In the genomic region with DNA sequence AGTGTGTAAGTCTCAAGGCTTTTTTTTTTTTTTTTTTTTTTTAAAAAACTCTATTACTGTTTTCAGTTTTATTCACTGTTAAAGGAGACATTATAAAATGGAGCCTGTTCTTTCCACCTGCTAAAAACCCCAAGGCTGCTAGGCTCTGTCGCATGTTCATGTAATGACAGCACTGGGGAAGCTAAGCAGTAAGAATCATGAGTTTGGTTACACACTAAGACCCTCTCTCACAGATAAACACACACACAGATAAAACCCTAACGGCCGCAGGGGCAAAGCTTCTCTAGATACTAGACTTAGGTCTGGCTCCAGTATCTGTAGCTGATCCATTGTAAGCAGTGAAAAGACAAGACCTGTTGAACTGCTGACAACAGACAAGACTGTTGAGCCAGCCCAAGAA, we compare ENCODE assay signal across 24 mouse cellular contexts. TPM values are rescaled to one million over a fixed set of nuclear protein-coding genes. Genes with fewer than 3 reads are reported as not detected.
DNase-seq lines count a peak whose midpoint lies in the region; ATAC-seq and TF ChIP-seq lines count a peak whose summit lies in the region.
"Had no signal": no experiment of that assay in that cellular context is flagged by ENCODE, and none has a peak within 500 bp of the region (broad histone marks: within the 10 kb centered on the region; RNA-seq: fewer than 3 reads in every experiment).

No protein-coding gene starts in this region.

- no peak for TF ChIP-seq RAD21 in MEL (IDR thresholded peaks at IDR 0.05; ENCODE audit: low read depth, low read length)

- DNase-seq in MEL (ENCODE audit: low read depth, low spot score): peak; percentile 53
- no peak for DNase-seq in liver, embryonic 11.5 days (ENCODE audit: low spot score)
- DNase-seq in liver, embryonic 13.5 days: no peak
- no peak for DNase-seq in right cerebral cortex, postnatal 25 days
- DNase-seq in heart, adult 8-10 months (ENCODE audit: low spot score): no peak
- DNase-seq in frontal cortex, postnatal 25 days (ENCODE audit: low spot score in 2 of 2): no peak
- no peak for DNase-seq in embryo, embryonic 9.5 days (ENCODE audit: extremely low spot score)
- DNase-seq: adrenal gland, adult 8-10 months; adrenal gland, postnatal 14 days; adrenal gland, postnatal 36 days; cerebellum, adult 11-12 months; cerebellum, adult 2 months; cerebellum, adult 9-10 months; cerebellum, postnatal 10 days; cerebellum, postnatal 25 days; forebrain, postnatal 0 days had no signal

- peak overlapping the region; percentile 26; the same call in 1 of the 2 replicates for H3K4me2 ChIP-seq in liver, embryonic 11.5 days
- H3K4me2 ChIP-seq in liver, embryonic 13.5 days: no peak overlapping the region
- H3K4me2 ChIP-seq in liver, embryonic 15.5 days: no peak overlapping the region
- H3K4me2 ChIP-seq: embryonic facial prominence, embryonic 13.5 days; embryonic facial prominence, embryonic 15.5 days; forebrain, embryonic 13.5 days; forebrain, embryonic 15.5 days had no signal

- peaks cover 16 to 24% of the 10 kb centered on the region in 2 experiments for H3K4me1 ChIP-seq in MEL (ENCODE audit: control insufficient read depth in 1 of 2, insufficient read depth in 2 of 2, low read length in 2 of 2)
- peaks cover 19% of the 10 kb centered on the region for H3K4me1 ChIP-seq in liver, embryonic 11.5 days (replicated peaks; ENCODE audit: control insufficient read depth, insufficient read depth, low read length)
- H3K4me1 ChIP-seq in liver, embryonic 13.5 days (replicated peaks): peaks cover 23% of the 10 kb centered on the region
- H3K4me1 ChIP-seq in liver, embryonic 15.5 days (replicated peaks): peaks cover 9% of the 10 kb centered on the region
- H3K4me1 ChIP-seq: embryonic facial prominence, embryonic 15.5 days; forebrain, embryonic 13.5 days; forebrain, embryonic 15.5 days had no signal

- 43% methylated on average over 3 of the region's 3 CpGs for WGBS in liver, embryonic 11.5 days
- 19% methylated on average over 3 of the region's 3 CpGs for WGBS in liver, embryonic 13.5 days (ENCODE audit: insufficient replicate concordance)
- WGBS in liver, embryonic 15.5 days (ENCODE audit: insufficient replicate concordance): 28% methylated on average over 3 of the region's 3 CpGs

- H3K27ac ChIP-seq in MEL (ENCODE audit: control insufficient read depth, low read depth, low read length): peak overlapping the region; percentile 29
- peak overlapping the region; percentile 1; the same call in 1 of the 2 replicates for H3K27ac ChIP-seq in liver, embryonic 11.5 days (ENCODE audit: low read depth, low read length)
- H3K27ac ChIP-seq in liver, embryonic 13.5 days: no peak overlapping the region; the same call in 1 of the 2 replicates
- no peak overlapping the region for H3K27ac ChIP-seq in liver, embryonic 15.5 days (replicated peaks)
- H3K27ac ChIP-seq: embryonic facial prominence, embryonic 13.5 days; embryonic facial prominence, embryonic 15.5 days; forebrain, embryonic 13.5 days; forebrain, embryonic 15.5 days had no signal

- H3K27me3 ChIP-seq in MEL (ENCODE audit: control insufficient read depth in 1 of 2, insufficient read depth in 2 of 2, low read length in 2 of 2): no peaks in the 10 kb centered on the region
- H3K27me3 ChIP-seq in liver, embryonic 11.5 days (replicated peaks; ENCODE audit: control insufficient read depth, insufficient read depth, low read length): no peaks in the 10 kb centered on the region
- no peaks in the 10 kb centered on the region for H3K27me3 ChIP-seq in liver, embryonic 13.5 days
- no peaks in the 10 kb centered on the region for H3K27me3 ChIP-seq in liver, embryonic 15.5 days
- H3K27me3 ChIP-seq: embryonic facial prominence, embryonic 13.5 days; embryonic facial prominence, embryonic 15.5 days; forebrain, embryonic 13.5 days; forebrain, embryonic 15.5 days; Patski had no signal

- no peak overlapping the region for H3K4me3 ChIP-seq in MEL (ENCODE audit: control insufficient read depth in 1 of 2, insufficient read depth in 1 of 2, low read depth in 2 of 2, low read length in 2 of 2)
- no peak overlapping the region for H3K4me3 ChIP-seq in liver, embryonic 11.5 days (ENCODE audit: low read depth, low read length)
- H3K4me3 ChIP-seq in liver, embryonic 13.5 days (replicated peaks): no peak overlapping the region
- no peak overlapping the region for H3K4me3 ChIP-seq in liver, embryonic 15.5 days (replicated peaks)
- H3K4me3 ChIP-seq: embryonic facial prominence, embryonic 13.5 days; embryonic facial prominence, embryonic 15.5 days; erythroblast, embryonic 14.5 days; forebrain, embryonic 13.5 days; forebrain, embryonic 15.5 days had no signal

- H3K9me3 ChIP-seq in MEL (replicated peaks; ENCODE audit: insufficient read depth, low read length): no peaks in the 10 kb centered on the region
- H3K9me3 ChIP-seq in liver, embryonic 11.5 days (ENCODE audit: control insufficient read depth, low read length): no peaks in the 10 kb centered on the region
- no peaks in the 10 kb centered on the region for H3K9me3 ChIP-seq in liver, embryonic 13.5 days (replicated peaks)
- H3K9me3 ChIP-seq in liver, embryonic 15.5 days (replicated peaks): no peaks in the 10 kb centered on the region
- H3K9me3 ChIP-seq: embryonic facial prominence, embryonic 13.5 days; embryonic facial prominence, embryonic 15.5 days; forebrain, embryonic 13.5 days; forebrain, embryonic 15.5 days had no signal

- no peak for TF ChIP-seq CTCF in MEL (IDR thresholded peaks at IDR 0.05 in 2 of 3, conservative IDR thresholded peaks at IDR 0.05 in 1 of 3; ENCODE audit: control insufficient read depth in 1 of 3, insufficient read depth in 1 of 3, low read depth in 2 of 3, low read length in 3 of 3, poor library complexity in 1 of 3, severe bottlenecking in 1 of 3)

- peak; percentile 82 to 90 for TF ChIP-seq EP300 in MEL (IDR thresholded peaks at IDR 0.05; ENCODE audit: low read depth in 1 of 2, low read length in 2 of 2)

- no peaks in the 10 kb centered on the region for H3K79me2 ChIP-seq in MEL (ENCODE audit: control insufficient read depth, insufficient read depth, low read length, poor library complexity)

- TF ChIP-seq POLR2A in MEL (IDR thresholded peaks at IDR 0.05; ENCODE audit: control insufficient read depth in 1 of 2, insufficient read depth in 1 of 2, low read depth in 1 of 2, low read length in 2 of 2, poor library complexity in 1 of 2): no peak

- peaks cover 0 to 43% of the 10 kb centered on the region in 2 experiments; a peak in 2 of 4 replicates for H3K36me3 ChIP-seq in MEL (ENCODE audit: control insufficient read depth in 1 of 2, insufficient read depth in 2 of 2, low read length in 2 of 2)
- no peaks in the 10 kb centered on the region for H3K36me3 ChIP-seq in liver, embryonic 11.5 days (ENCODE audit: control insufficient read depth, insufficient read depth, low read length)
- no peaks in the 10 kb centered on the region; the same call in 1 of the 2 replicates for H3K36me3 ChIP-seq in liver, embryonic 13.5 days
- no peaks in the 10 kb centered on the region for H3K36me3 ChIP-seq in liver, embryonic 15.5 days (replicated peaks)
- H3K36me3 ChIP-seq: embryonic facial prominence, embryonic 13.5 days; embryonic facial prominence, embryonic 15.5 days; forebrain, embryonic 15.5 days had no signal

- H3K9ac ChIP-seq in MEL (ENCODE audit: control insufficient read depth, low read depth, low read length, poor library complexity, severe bottlenecking): no peak overlapping the region
- H3K9ac ChIP-seq in liver, embryonic 11.5 days (ENCODE audit: low read depth, low read length): no peak overlapping the region
- H3K9ac ChIP-seq in liver, embryonic 13.5 days: peak overlapping the region; percentile 4; the same call in 1 of the 2 replicates
- H3K9ac ChIP-seq in liver, embryonic 15.5 days: no peak overlapping the region
- H3K9ac ChIP-seq: embryonic facial prominence, embryonic 13.5 days; embryonic facial prominence, embryonic 15.5 days; forebrain, embryonic 13.5 days; forebrain, embryonic 15.5 days; forebrain, postnatal 0 days had no signal

- ATAC-seq in liver, embryonic 11.5 days (replicated peaks; ENCODE audit: low FRiP score): peak; percentile 73
- peak; percentile 77 for ATAC-seq in liver, embryonic 13.5 days (ENCODE audit: low read depth)
- ATAC-seq in liver, embryonic 15.5 days (ENCODE audit: insufficient read depth): peak; percentile 34; the same call in 1 of the 2 replicates
- ATAC-seq: activated CD4-positive, CD25-positive, alpha-beta regulatory T cell, adult 4 months; forebrain, embryonic 13.5 days; forebrain, embryonic 15.5 days; forebrain, postnatal 0 days; Patski had no signal

TF ChIP-seq in MEL, 35 proteins besides CTCF, POLR2A, EP300 and RAD21 (continues in another document):
- TF ChIP-seq MAX (IDR thresholded peaks at IDR 0.05; ENCODE audit: low read length): no peak
- no peak for TF ChIP-seq ELF1 (IDR thresholded peaks at IDR 0.05; ENCODE audit: low read depth, low read length)
- TF ChIP-seq CHD2 (IDR thresholded peaks at IDR 0.05; ENCODE audit: low read length): no peak
- TF ChIP-seq JUND (IDR thresholded peaks at IDR 0.05; ENCODE audit: low read depth, low read length): no peak
- peak; percentile 74 for TF ChIP-seq MYB (IDR thresholded peaks at IDR 0.05; ENCODE audit: low read depth, low read length)
- TF ChIP-seq MEF2A (IDR thresholded peaks at IDR 0.05; ENCODE audit: extremely low read depth, insufficient replicate concordance, low read depth, low read length, poor library complexity, severe bottlenecking): no peak
- TF ChIP-seq TCF12 (IDR thresholded peaks at IDR 0.05; ENCODE audit: low read depth, low read length): peak; percentile 76
- no peak for TF ChIP-seq SMC3 (IDR thresholded peaks at IDR 0.05; ENCODE audit: low read depth, low read length)
- TF ChIP-seq GABPA (IDR thresholded peaks at IDR 0.05; ENCODE audit: low read depth, low read length): no peak

RNA-seq across cellular contexts. Expression of gene Ccnyl1, which starts 8.8 kb away (rescaled TPM):
- 3.0 and 4.9 TPM in 2 replicates for total RNA-seq in MEL (2012; rRNA removed)
- polyA plus RNA-seq in MEL (2012; ENCODE audit: insufficient read depth in 1 of 2, insufficient read length in 2 of 2, low read depth in 1 of 2, low replicate concordance in 2 of 2, missing spikeins in 1 of 2): 10 to 100 TPM in 1 of 2 experiments, not detected in 1; 18.1 TPM
- 3.4 and 4.7 TPM in 2 replicates for polyA plus RNA-seq in liver, embryonic 11.5 days (2014; fragmentation: Nextera tagmentation; extraction: Ambion mirVana)
- polyA plus RNA-seq in liver, embryonic 13.5 days (2015; fragmentation: Nextera tagmentation; extraction: Ambion mirVana): 0.87 and 1.1 TPM in 2 replicates
- polyA plus RNA-seq in liver, embryonic 15.5 days (2015; fragmentation: Nextera tagmentation; extraction: Ambion mirVana): 0.67 and 0.98 TPM in 2 replicates
- 10 to 100 TPM; 10.3 to 16.9 (median 12.9) TPM for total RNA-seq in heart, adult 8-10 months (2022)

RNA-seq across cellular contexts. Expression of gene Fzd5, which starts 56.1 kb away (rescaled TPM):
- 1.4 TPM in 2 replicates for total RNA-seq in MEL (2012; rRNA removed)
- polyA plus RNA-seq in MEL (2012; ENCODE audit: insufficient read depth in 1 of 2, insufficient read length in 2 of 2, low read depth in 1 of 2, low replicate concordance in 2 of 2, missing spikeins in 1 of 2): 1 to 10 TPM in 1 of 2 experiments, not detected in 1; 2.9 TPM
- polyA plus RNA-seq in liver, embryonic 11.5 days (2014; fragmentation: Nextera tagmentation; extraction: Ambion mirVana): 2.2 and 2.7 TPM in 2 replicates
- polyA plus RNA-seq in liver, embryonic 13.5 days (2015; fragmentation: Nextera tagmentation; extraction: Ambion mirVana): 2.2 and 2.3 TPM in 2 replicates
- 2.1 and 2.3 TPM in 2 replicates for polyA plus RNA-seq in liver, embryonic 15.5 days (2015; fragmentation: Nextera tagmentation; extraction: Ambion mirVana)
- 1 to 10 TPM; 3.9 to 4.4 (median 4.3) TPM for total RNA-seq in heart, adult 8-10 months (2022)

Comparison
In these comparisons a context has a peak if more than half of its experiments do, and no peak if none do; other contexts are left out.
1. H3K27ac ChIP-seq: peak in MEL (single experiment) and liver, embryonic 11.5 days (single experiment); none in liver, embryonic 13.5 days (single experiment) and liver, embryonic 15.5 days (single experiment).
2. Peak in every context shown above with its lines, with median percentiles within 50 percentile points of each other: ATAC-seq.